Mouse (Mus musculus) intestine, postnatal 0 days (tissue): ENCODE measurements around the gene Clec1b. TPM values are rescaled to one million over a fixed set of nuclear protein-coding genes. Genes with fewer than 3 reads are reported as not detected.
A peak's percentile ranks its signal among the peaks of the same experiment; 100 is the strongest.

ENCODE experiments used
- ATAC-seq: fragments of 200-750 bp; cut with Nextera tagmentation; 2 replicates; pipeline ENCODE4 v1.8.0; 2017; ENCODE audit warnings: mild to moderate bottlenecking, moderate TSS enrichment, moderate library complexity
- H3K27ac ChIP-seq: fragments of 300-500 bp; sonication (generic); 2 replicates; pipeline ENCODE4 v1.5.1; 2014; ENCODE audit warnings: mild to moderate bottlenecking, low read depth, low read length, moderate library complexity
- H3K27me3 ChIP-seq: fragments of 300-500 bp; sonication (generic); replicated peaks from 2 replicates; pipeline ENCODE4 v1.6.1; 2014; ENCODE audit warnings: low read length, mixed read lengths; ENCODE audit not compliant: control insufficient read depth, insufficient read depth
- H3K36me3 ChIP-seq: fragments of 300-500 bp; sonication (generic); 2 replicates; pipeline ENCODE4 v1.6.1; 2014; ENCODE audit warnings: mild to moderate bottlenecking, moderate library complexity; ENCODE audit not compliant: control insufficient read depth, insufficient read depth
- H3K4me1 ChIP-seq: fragments of 300-500 bp; sonication (generic); replicated peaks from 2 replicates; pipeline ENCODE4 v1.6.1; 2014; ENCODE audit warnings: antibody characterized with exemption, low read length, mixed read lengths; ENCODE audit not compliant: control insufficient read depth, insufficient read depth
- H3K4me2 ChIP-seq: fragments of 300-500 bp; sonication (generic); replicated peaks from 2 replicates; pipeline ENCODE4 v1.6.1; 2014; ENCODE audit warnings: low read depth, mild to moderate bottlenecking, moderate library complexity
- H3K4me3 ChIP-seq: fragments of 300-500 bp; sonication (generic); 2 replicates; pipeline ENCODE4 v1.5.1; 2014; ENCODE audit warnings: low read depth, low read length
- H3K9ac ChIP-seq: fragments of 300-500 bp; sonication (generic); 2 replicates; pipeline ENCODE4 v1.6.1; 2014; ENCODE audit warnings: mild to moderate bottlenecking, low read depth, low read length
- H3K9me3 ChIP-seq: fragments of 300-500 bp; sonication (generic); 2 replicates; pipeline ENCODE4 v1.6.1; 2016; ENCODE audit warnings: mixed run types; ENCODE audit not compliant: control insufficient read depth
- CTCF ChIP-seq: sonication (generic); IDR thresholded peaks from 2 replicates; pipeline ENCODE4 v1.5.1; 2016; ENCODE audit warnings: low read depth, mild to moderate bottlenecking, control low read depth, antibody characterized with exemption, moderate library complexity
- WGBS: fragments of 180-500 bp; shearing (Covaris S2); extraction: QIAGEN DNeasy Blood & Tissue Kit; methylation state at CpG from one replicate; pipeline ENCODE4 v1.1.7; 2014; 5-methylcytosine and 5-hydroxymethylcytosine counted together
- polyA plus RNA-seq: library from polyadenylated mRNA; unstranded; fragments of >200 nt; fragmentation: Nextera tagmentation; extraction: Ambion mirVana; gene quantifications from 2 replicates; pipeline ENCODE4 v1.2.1, GENCODE M21; 2015

The Clec1b gene
- polyA plus RNA-seq, 1 experiment from 2014 or later: 0.29 TPM

GRCm38 (mm10) chr6:129449743-129450142, 52.6 kb downstream of the Clec1b start:
- ATAC-seq: no peak
- Histone ChIP-seq H3K36me3 (no peaks in the 10 kb centered on the region), H3K4me3 (no peak overlapping the region), H3K27me3 (no peaks in the 10 kb centered on the region), H3K9ac (no peak overlapping the region), H3K9me3 (no peaks in the 10 kb centered on the region), H3K4me2 (0 out of 2 replicates have a peak overlapping the region, but pooled peaks have one; percentile 4), H3K27ac (no peak overlapping the region), H3K4me1 (no peaks in the 10 kb centered on the region)
- TF ChIP-seq CTCF: no peak
- WGBS: 66% methylated on average over 6 of the region's 6 CpGs

GRCm38 (mm10) chr6:129451411-129452039, 54.4 kb downstream of the Clec1b start, which contains the start of gene Clec1a:
Clec1a (minus strand) TSS chr6:129452000.
- Histone ChIP-seq H3K27me3 (no peaks in the 10 kb centered on the region), H3K4me2 (no peak within 1 kb of the TSS), H3K27ac (no peak within 1 kb of the TSS), H3K36me3 (no peaks in the 10 kb centered on the region), H3K4me1 (no peaks in the 10 kb centered on the region), H3K9ac (no peak within 1 kb of the TSS), H3K4me3 (no peak within 1 kb of the TSS), H3K9me3 (no peaks in the 10 kb centered on the region)
- ATAC-seq: no peak
- TF ChIP-seq CTCF: no peak
- 56% methylated on average over 13 of the region's 13 CpGs for WGBS

Other genes with a start within 250 kb of the Clec1b start
- gene Clec2d, start 216.7 kb upstream of the Clec1b start, polyA plus RNA-seq: 1.1 and 1.4 TPM in 2 replicates
- gene Cd69, start 121.9 kb upstream of the Clec1b start, polyA plus RNA-seq: 0.12 and 0.16 TPM in 2 replicates
- gene 4922502D21Rik, start 65.5 kb upstream of the Clec1b start, polyA plus RNA-seq: not detected in 2 replicates
- gene Clec12a, start 54.6 kb upstream of the Clec1b start, polyA plus RNA-seq: 0.09 and 0.20 TPM in 2 replicates
- 0.14 TPM in 2 replicates for gene Clec12b, start 11.4 kb upstream of the Clec1b start, polyA plus RNA-seq
- gene Clec9a, start 11.6 kb downstream of the Clec1b start, polyA plus RNA-seq: 0.09 and 0.12 TPM in 2 replicates
- 1.8 and 2.7 TPM in 2 replicates for gene Clec1a, start 54.7 kb downstream of the Clec1b start, polyA plus RNA-seq
- gene Olr1, start 109.9 kb downstream of the Clec1b start, polyA plus RNA-seq: 0.07 and 0.13 TPM in 2 replicates
- 0.08 and 0.18 TPM in 2 replicates for gene Tmem52b, start 115.3 kb downstream of the Clec1b start, polyA plus RNA-seq
- gene Gabarapl1, start 135.9 kb downstream of the Clec1b start, polyA plus RNA-seq: 30.7 and 31.8 TPM in 2 replicates
- gene Klre1, start 180.6 kb downstream of the Clec1b start, polyA plus RNA-seq: not detected in 2 replicates
- 0.99 and 1.4 TPM in 2 replicates for gene Klrd1, start 194.5 kb downstream of the Clec1b start, polyA plus RNA-seq
- gene Klrk1, start 226.6 kb downstream of the Clec1b start, polyA plus RNA-seq: 0.35 and 0.59 TPM in 2 replicates
- not detected in 2 replicates for gene Klrc3, start 246.0 kb downstream of the Clec1b start, polyA plus RNA-seq